Mouse (Mus musculus) right cerebral cortex, adult 2 months (tissue): ENCODE data around the gene Mycbp.

ENCODE experiments used
- DNase-seq, 2 experiments: peaks; one replicate each; pipeline ENCODE4 v3.0.0; 2021 to 2022; ENCODE audit warnings: low spot score in 2 of 2

Gene Mycbp

DNA sequence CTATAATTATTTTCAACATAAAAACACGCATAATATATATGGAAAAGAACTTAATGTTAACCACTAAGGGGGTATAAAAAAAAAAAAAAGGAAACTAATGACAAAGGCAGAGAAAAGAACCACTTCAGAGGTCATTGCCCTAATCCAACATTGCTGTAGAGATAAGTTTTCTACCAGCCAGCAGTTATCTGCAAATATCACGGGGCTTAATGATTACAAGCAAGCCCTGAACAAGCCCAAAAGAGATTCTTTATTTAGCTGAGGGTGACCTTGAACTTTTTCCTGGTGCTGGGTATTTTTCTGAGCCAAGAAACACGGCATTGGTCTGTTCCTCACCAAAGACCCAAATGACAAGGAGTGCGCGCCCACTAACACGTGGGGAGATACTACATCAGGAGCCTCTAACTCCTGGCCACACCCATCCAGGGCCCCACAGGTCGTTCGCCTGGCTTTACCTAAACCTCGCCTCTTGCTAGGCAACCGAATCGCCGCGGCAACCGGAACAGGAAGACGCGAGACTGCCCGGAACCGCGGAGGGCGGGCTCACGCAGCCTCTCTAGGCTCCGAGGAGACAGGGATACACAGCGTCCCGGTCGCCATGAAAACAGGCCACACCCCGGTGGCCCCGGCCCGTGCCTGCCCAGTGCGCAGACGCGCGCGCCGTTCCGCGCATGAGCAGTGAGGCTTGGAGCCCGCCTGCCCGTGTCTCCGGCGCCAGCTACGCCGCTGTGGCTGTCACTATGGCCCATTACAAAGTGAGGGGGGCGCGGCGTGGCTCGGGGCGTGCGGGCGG, at the start of gene Mycbp:
Mycbp (plus strand) TSS at position 500 of the 793 bp plus-strand sequence.
- DNase-seq, result peak; percentile 98 to 99

DNA sequence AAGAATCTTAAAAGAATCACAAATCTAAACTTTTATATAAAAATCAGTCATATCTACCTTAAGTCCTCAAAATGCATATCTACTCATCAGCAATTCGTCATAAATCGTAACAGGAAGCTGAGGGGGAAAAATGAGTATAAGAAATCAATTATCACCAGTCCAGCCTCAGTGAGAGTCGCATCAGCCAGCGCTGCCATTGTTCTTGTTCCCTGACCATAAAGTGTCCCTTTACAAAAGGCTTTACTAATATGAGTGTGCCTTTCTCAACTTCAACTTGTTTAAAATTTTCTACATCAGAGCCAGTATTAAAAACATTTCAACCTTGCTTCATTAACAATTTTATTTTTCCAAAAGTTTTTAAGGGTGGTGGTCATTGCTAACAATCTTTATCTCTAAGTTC, 47.7 kb upstream of the Mycbp start:
- no peak for DNase-seq

GRCm38 (mm10) chr4:123858090-123858489, 46.5 kb upstream of the Mycbp start:
- DNase-seq, result no peak

GRCm38 (mm10) chr4:123859379-123859778, 45.3 kb upstream of the Mycbp start, which contains the start of gene 4933427I04Rik:
TSS of gene 4933427I04Rik (plus strand) at chr4:123859679.
- DNase-seq, result no peak

DNA sequence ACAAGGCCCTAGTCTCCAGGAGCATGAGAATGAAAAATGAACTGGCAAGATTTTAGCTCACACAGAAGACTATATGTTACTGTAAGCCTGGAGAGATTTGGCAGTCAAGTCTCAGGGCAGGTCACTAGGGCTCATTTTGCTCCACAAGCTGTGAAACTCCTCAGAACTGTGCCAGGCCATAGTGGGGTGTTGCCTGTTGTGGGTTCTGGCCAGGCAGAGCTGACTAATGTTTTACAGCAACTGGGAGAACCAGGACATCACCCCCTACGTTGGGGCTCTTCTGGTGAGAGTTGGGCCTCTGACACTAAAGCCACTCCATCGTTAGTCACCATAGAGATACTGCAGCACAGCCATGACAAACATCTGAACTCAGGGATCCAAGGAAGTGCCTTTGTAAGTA, 44.8 kb upstream of the Mycbp start:
- no peak for DNase-seq

DNA sequence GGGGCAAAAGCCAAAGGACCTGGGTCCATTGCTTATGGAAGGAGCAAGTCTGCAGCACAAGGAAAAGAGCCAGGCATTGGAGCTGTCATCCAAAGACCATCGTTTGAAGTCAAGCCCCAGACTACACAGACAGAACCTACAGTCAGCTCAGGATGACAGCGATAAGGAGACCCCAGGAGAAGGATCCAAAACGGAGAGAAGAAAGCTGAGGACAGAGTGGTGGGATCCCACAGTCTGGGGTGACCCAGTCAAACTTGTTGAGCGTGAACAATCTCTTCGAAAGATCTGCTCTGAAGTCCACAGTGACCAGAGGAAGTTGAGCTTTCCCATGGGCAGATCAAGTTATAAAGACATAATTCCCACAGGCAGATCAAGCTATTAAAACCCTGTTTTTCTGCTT, 44.0 kb upstream of the Mycbp start:
- no peak for DNase-seq

DNA sequence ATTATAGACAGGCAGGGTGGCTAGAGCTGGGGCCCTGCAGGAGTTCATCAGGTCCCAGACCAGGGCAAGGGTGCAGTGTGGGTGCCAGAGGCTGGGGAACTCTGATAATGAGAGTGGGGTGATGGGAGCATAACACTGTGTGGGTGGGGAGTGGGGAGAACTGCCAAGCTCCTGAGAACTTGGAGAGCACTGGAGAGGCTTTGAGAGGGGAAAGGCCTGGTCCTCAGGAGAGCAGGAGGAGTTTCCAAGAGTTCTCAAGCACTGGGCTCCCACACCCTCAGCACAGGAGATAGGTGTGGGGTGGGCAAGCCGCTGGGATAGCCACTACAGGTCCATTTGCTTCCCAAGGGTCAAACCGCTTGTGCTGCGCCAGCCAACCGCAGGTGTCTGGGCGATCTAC, 10.9 kb upstream of the Mycbp start:
- DNase-seq, result no peak

DNA sequence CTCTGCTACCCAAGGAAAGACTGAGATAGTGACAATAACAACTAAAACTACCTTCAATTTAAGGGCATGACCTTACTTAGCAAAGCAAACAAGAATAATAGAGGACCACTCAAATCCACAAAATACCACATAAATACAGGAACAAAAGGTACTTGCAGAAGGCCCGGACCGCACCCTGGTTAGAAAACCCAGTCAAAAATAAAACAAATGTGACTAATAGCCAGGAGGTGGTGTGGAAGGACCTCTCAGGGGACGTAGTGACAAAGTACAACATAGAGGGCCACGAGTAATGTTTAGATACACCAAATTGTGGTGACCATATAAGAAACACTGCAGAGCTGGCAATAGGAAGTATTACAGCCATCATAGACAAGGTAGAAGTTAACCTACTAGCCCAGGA, 10.3 kb upstream of the Mycbp start:
- DNase-seq, result no peak

DNA sequence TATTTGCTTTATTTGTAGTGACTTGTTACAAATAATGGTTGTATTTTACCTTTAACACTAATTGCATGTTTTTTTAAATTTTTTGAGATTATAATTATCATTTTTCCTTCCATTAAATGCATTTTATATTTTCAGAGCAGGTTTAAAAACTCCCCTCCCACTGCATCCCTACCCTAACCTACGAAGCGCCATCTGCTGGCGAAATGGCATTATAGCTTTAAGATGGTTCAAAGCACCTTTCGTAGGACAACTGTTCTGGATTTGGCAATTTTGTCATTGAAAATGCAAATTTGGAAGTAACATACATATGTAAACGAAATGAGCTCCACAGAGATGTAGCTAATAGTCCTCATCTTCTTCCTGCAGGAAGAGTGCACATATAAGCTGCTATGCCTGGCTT, 5.9 kb upstream of the Mycbp start:
- peak; percentile 36 to 69 for DNase-seq

DNA sequence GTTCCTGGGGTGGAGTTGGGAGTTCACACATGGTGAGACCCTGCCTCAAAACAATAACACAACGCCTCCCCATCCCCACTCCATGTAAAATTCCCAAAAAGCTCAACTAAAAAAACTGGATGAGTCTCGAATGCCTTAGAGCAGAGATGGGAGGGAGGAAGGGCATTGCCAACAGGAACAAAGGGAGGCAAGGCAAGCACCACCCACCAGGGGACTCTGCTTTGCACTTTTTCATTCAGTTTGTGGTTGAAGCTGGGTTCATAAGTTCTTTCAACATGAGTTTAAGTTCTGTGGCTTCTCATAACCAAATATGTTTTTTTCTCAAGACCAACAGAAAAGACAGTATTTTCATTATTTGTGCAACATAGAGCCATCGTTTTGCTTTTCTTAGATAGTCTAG, 1.2 kb upstream of the Mycbp start:
- DNase-seq, result no peak

GRCm38 (mm10) chr4:123905126-123905668, 565 bp downstream of the Mycbp start:
- no peak for DNase-seq

- DNase-seq, result no peak
These were observed 6.9 kb downstream of the Mycbp start for GRCm38 (mm10) chr4:123911503-123911902.

DNA sequence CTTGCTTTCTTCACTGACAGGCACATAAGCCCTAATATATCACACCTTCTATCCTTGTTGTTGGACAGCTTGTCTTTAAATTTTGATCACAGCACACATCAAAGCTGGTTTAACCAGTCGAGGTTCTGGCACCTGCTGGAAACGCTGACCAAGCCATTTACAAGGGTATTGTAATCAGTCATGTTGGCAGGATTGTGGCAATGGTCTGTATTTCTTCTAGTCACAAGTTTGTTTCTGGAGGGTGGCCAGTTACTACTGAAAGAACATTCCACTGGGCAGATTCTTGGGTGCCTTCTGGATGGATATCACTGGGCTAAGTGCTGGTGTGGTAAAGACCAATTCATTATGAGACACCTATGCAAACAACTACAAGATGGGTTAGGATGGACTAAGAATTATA, 7.8 kb downstream of the Mycbp start:
- DNase-seq, result no peak

GRCm38 (mm10) chr4:123916748-123917547, 12.3 kb downstream of the Mycbp start, which contains the start of gene Rragc:
TSS of gene Rragc (plus strand) at chr4:123917446.
- DNase-seq, result peak; percentile 100

GRCm38 (mm10) chr4:123917548-123918140, 13.0 kb downstream of the Mycbp start, which contains the start of gene 4930535I16Rik:
TSS of gene 4930535I16Rik (minus strand) at chr4:123918022.
- DNase-seq, result no peak

- no peak for DNase-seq
These were observed 14.2 kb downstream of the Mycbp start for GRCm38 (mm10) chr4:123918851-123919250.

DNA sequence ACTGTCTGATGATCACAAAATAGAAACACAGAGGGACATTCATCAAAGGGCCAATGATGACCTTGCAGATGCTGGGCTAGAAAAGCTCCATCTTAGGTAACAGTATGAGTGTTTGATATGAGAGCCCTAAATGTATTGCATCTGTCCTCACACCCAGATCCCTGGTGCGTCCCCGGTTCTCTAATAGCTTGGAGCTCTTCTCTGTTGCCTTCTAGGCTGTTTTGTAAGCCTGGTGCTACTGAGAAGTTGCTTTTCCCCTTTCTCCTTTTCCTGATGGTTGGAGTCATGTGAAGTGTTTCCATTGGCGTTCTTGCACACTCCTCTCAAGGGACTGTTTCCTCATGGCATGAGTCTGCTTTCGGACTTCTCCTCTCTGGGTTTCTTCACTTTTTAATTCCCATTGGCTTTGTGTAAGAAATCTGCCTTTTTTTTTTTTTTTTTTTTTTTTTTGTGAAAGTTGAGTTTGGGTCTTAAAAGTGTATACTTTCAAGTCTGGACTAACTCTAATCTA, 16.5 kb downstream of the Mycbp start:
- DNase-seq, result no peak

- no peak for DNase-seq
These were observed 23.3 kb downstream of the Mycbp start for GRCm38 (mm10) chr4:123927961-123928360.

- no peak for DNase-seq
These were observed 25.4 kb downstream of the Mycbp start for GRCm38 (mm10) chr4:123929994-123930393.

GRCm38 (mm10) chr4:123934306-123934705, 29.7 kb downstream of the Mycbp start:
- DNase-seq, result no peak

GRCm38 (mm10) chr4:123936059-123936458, 31.4 kb downstream of the Mycbp start:
- no peak for DNase-seq

- DNase-seq, result peak; percentile 87 to 92
These were observed 35.2 kb downstream of the Mycbp start for GRCm38 (mm10) chr4:123939838-123940237.
